Mouse (Mus musculus) kidney, adult 2 months (tissue): Measurements from ENCODE around the gene Ergic1. TPM values are rescaled to one million over a fixed set of nuclear protein-coding genes. Genes with fewer than 3 reads are reported as not detected.

Source experiments
- DNase-seq: peaks from one replicate; pipeline ENCODE4 v3.0.0; 2021
- H3K27ac ChIP-seq: fragments of 200-500 bp; 2 replicates; pipeline ENCODE4 v1.5.1; 2012; ENCODE audit warnings: low read depth, low read length, control low read depth, inconsistent platforms; ENCODE audit not compliant: insufficient read depth
- H3K27me3 ChIP-seq: fragments of 200-500 bp; replicated peaks from 2 replicates; pipeline ENCODE4 v1.6.1; 2012; ENCODE audit warnings: mild to moderate bottlenecking, moderate library complexity, low read length, inconsistent platforms; ENCODE audit not compliant: control insufficient read depth, insufficient read depth
- H3K36me3 ChIP-seq: fragments of 200-500 bp; 2 replicates; pipeline ENCODE4 v1.6.1; 2012; ENCODE audit warnings: mild to moderate bottlenecking, moderate library complexity, low read length, inconsistent platforms; ENCODE audit not compliant: control insufficient read depth, insufficient read depth
- H3K4me1 ChIP-seq: fragments of 200-500 bp; 2 replicates; pipeline ENCODE4 v1.6.1; 2011; ENCODE audit warnings: low read length; ENCODE audit not compliant: control insufficient read depth, insufficient read depth
- H3K4me3 ChIP-seq: fragments of 200-500 bp; 2 replicates; pipeline ENCODE4 v1.5.1; 2011; ENCODE audit warnings: mild to moderate bottlenecking, low read depth, low read length, control low read depth; ENCODE audit not compliant: insufficient read depth
- CTCF ChIP-seq: fragments of 200-500 bp; conservative IDR thresholded peaks from 2 replicates; pipeline ENCODE4 v1.5.1; 2011; ENCODE audit warnings: low read depth, mild to moderate bottlenecking, control low read depth, low read length, moderate library complexity, mixed read lengths; ENCODE audit not compliant: insufficient read depth, insufficient read length
- POLR2A ChIP-seq: fragments of 200-500 bp; IDR thresholded peaks from one replicate; pipeline ENCODE4 v1.6.1; 2011; ENCODE audit warnings: low read depth, low read length, control low read depth
- WGBS: fragments of 180-500 bp; shearing (Covaris S2); methylation state at CpG from one replicate; pipeline ENCODE4 v1.1.7; 2018; 5-methylcytosine and 5-hydroxymethylcytosine counted together
- polyA plus RNA-seq: library from polyadenylated mRNA; depleted of rRNA; stranded (reverse); fragments of >200 nt; gene quantifications from 2 replicates; pipeline ENCODE4 v1.2.3, GENCODE M21; 2012

Gene Ergic1
- polyA plus RNA-seq, 1 experiment = 131 TPM

DNA sequence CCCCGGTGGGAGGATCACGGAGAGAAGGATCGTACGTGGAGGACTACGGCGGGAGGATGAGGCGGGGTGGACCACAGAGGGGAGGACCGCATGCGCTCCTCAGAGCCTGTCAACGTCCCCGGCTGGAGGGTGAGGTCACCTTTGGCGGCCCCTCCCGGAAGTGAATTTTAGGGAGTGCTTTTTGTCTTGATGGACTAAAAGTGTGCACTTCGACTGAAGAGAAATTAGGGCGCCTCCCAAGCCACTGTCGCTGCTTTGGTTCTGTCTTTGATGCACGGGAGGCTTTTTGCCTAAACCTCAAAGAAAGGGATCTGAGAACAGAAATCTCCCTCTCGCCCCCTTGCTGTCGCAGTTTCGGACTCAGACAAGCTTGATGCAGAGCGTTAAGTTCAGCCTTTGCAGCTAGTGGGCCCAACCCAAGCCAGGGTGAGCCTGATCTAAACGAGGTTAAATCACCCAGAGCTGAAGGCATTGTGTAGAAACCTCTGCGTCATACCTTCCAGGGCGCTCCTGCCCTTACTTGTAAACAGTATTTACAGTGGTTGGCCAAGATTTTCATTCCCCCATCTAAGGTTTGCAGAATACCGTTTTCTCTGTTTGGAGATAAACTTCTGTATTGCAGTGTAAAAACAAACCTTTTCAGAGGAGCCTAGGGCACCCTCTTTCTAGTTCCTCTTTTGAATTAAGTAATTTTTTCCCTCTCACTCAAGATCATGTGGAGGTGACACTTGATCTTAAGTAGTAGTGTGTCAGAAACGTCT, 115.5 kb downstream of the Ergic1 start:
- Histone ChIP-seq H3K4me3 (peak overlapping the region; percentile 81), H3K4me1 (peaks cover 18% of the 10 kb centered on the region; the same call in 1 of the 2 replicates), H3K27ac (peak overlapping the region; percentile 96), H3K36me3 (no peaks in the 10 kb centered on the region), H3K27me3 (no peaks in the 10 kb centered on the region)
- WGBS = under 1% methylated on average over 26 of the region's 26 CpGs
- TF ChIP-seq POLR2A (no peak), CTCF (0 out of 2 replicates have a peak, but pooled peaks have one; percentile 9)
- DNase-seq = peak; percentile 75

DNA sequence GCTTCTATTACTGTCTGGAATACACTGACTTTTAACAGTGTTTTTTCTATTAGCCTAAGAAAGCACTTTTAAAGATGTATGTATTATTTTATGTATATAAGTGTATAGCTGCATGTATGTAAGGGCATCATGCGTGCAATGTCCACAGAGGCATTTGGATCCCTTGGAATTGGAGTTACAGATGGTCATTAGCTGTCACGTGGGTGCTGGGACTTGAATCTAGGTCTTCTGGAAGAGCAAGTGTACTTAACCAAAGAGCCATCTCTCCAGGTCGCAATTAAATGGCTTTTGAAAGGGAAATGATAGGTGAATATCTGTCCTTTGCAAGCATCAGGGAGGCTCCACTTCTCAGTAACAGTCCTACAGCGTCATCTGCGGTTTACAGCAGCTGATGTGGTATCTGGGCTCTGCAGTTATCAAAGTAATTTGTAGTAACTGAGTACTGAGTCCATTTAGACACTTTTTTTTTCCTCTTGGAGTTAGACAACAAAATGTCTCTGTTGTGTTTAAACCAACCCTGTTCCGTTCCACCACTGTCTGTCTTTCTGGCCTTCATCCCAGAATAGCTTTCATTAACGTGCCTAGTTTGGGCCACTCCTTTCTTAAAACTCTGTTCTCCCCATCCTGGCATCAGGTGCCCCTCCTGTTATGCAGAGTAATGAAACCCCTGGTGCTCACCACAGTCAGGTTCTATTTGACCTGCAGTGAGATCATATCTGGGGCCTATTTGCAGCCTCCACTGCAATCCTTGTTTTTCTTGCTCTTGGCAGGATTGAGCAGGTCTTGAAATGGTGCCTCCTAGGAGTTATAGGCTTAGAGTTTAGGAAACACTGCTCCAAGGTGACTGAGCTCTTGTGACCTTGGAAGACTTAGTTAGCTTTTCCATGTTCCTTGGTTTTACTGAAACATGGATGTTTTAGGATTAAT, 116.7 kb downstream of the Ergic1 start:
- WGBS = 54% methylated on average over 7 of the region's 7 CpGs
- Histone ChIP-seq H3K4me3 (peak overlapping the region; percentile 24; the same call in 1 of the 2 replicates), H3K27ac (peak overlapping the region; percentile 82)

DNA sequence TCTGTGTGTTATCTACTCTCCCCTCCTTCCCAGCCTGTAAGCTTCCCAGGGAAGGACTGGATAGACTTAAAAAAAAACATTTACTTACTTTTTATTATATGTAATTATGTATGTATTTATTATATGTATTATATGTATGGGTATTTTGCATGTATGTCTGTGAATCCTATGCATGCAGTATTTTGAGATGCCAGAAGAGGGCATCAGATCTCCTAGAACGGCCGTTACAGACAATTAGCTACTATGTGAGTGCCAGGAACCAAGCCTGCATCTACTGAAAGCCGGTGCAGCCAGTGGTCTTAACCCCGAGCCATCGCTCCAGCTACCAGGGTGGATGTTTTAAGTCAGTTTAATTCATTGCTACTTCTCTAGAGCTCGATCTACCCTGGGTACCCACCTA, 120.0 kb downstream of the Ergic1 start:
- Histone ChIP-seq H3K36me3 (no peaks in the 10 kb centered on the region), H3K4me1 (peaks cover 16% of the 10 kb centered on the region; the same call in 1 of the 2 replicates), H3K4me3 (no peak overlapping the region), H3K27ac (no peak overlapping the region), H3K27me3 (no peaks in the 10 kb centered on the region)
- WGBS = 91% methylated on average over 6 of the region's 6 CpGs
- TF ChIP-seq POLR2A (no peak), CTCF (no peak)
- DNase-seq = no peak

More for the DNA sequence above, 116.7 kb downstream of the Ergic1 start:
- H3K27me3 ChIP-seq = no peaks in the 10 kb centered on the region
- H3K36me3 ChIP-seq = no peaks in the 10 kb centered on the region
- peaks cover 18% of the 10 kb centered on the region; the same call in 1 of the 2 replicates for H3K4me1 ChIP-seq
- peak; percentile 71 for DNase-seq
- no peak for TF ChIP-seq POLR2A
- no peak for TF ChIP-seq CTCF

DNA sequence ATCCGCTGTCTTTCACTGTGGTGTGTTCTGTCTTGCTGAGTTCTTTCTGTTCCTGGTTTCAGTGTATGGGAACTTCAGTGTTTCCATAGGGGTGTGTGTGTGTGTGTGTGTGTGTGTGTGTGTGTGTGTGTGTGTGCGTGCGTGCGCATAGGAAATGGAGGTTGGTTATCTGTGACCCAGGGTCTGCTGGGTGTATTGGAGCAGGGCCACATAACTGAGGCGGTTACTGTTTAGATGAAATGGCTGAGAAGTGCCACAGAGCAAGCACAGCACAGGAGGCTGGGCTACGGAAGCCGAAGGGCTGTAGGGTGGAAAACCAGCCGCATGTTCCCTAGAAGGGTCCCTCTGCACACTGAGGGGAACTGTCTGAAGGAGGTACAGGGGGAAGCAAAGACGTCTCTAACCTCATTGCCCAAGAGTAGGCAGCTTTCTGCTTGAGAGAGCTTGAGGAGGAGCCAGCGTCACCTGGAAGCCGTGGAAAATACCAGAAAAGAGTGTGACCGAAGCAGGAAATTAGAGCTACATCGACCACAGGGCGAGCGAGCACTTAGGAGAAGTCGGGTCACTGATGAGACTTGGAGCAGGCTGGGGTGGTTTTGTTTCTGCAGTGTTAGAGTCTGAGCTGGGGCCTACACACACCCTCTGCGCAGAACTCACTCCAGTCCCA, 125.2 kb downstream of the Ergic1 start:
- no peak overlapping the region for H3K4me3 ChIP-seq
- no peaks in the 10 kb centered on the region for H3K27me3 ChIP-seq
- 54% methylated on average over 17 of the region's 17 CpGs for WGBS
- H3K27ac ChIP-seq = peak overlapping the region; percentile 32
- peak; percentile 51 for DNase-seq
- no peaks in the 10 kb centered on the region for H3K36me3 ChIP-seq
- H3K4me1 ChIP-seq = peaks cover 11% of the 10 kb centered on the region; the same call in 1 of the 2 replicates
- no peak for TF ChIP-seq CTCF
- TF ChIP-seq POLR2A = no peak

DNA sequence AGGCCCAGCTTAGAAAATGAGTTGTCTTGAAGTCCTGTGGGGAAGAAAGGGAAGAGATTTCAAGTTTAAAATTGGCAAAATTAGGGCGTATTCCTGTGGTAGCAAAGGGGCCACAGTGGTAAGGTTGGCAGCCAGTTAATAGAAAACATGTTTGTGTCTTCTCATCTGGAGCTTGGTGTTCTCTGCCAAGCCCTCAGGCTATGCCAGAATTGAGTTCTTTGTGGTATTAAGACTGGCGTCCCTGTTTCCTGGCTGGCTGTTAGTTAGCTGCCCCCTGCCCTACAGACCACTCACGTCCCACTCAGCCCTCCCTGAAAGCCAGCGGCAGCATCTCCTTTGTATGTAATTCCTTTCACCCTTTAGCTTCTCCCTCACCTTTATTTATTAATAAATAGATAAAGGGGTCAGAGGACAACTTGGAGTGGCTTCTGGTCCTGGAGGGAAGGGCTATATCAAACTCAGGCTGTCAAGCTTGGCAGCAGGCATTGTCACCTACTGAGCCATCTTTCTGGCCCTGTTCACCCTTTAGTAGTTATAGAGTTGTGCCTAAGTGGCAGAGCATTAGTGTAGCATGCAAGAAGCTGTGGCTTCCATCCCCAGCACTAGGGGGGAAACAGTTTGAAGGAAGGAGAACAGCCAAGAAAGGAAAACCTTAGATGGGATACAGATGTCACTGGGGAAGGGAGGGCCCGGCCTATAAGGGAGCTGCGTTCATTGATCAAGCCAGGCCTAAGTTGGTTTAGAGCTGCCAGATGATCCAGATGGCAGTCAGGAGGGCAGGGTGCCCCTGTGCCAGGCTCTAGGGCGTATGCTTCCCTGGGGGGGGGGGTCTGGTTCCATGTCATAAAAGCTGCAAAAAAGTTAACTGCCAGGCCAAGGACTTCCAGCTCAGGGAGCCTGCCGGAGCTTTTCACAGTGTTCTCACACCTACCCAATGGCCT, 127.8 kb downstream of the Ergic1 start:
- Histone ChIP-seq H3K27me3 (no peaks in the 10 kb centered on the region), H3K27ac (0 out of 2 replicates have a peak overlapping the region, but pooled peaks have one; percentile 1), H3K4me3 (no peak overlapping the region), H3K4me1 (peaks cover 19% of the 10 kb centered on the region), H3K36me3 (no peaks in the 10 kb centered on the region)
- TF ChIP-seq CTCF (no peak), POLR2A (no peak)
- WGBS = 64% methylated on average over 8 of the region's 8 CpGs
- peak; percentile 30 for DNase-seq

DNA sequence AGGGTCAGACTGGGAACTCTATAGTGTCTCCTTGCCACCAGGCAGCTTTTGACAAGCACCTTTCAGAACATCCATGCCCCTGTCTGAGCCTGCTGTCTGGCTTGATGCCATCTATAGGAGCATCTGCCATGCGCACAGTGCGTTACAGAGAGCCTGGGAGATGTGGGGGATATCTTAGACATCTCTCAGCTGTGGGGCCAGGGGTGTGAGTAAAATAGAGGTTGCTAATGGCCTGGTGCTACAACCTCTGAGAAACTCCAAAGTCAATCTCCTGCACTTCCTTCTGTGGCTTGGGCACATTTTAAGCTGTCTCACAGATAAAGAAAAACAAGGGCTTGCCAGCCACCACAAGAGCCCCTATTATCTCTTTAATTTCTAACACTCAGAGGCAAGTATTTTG, 128.5 kb downstream of the Ergic1 start:
- H3K36me3 ChIP-seq = no peaks in the 10 kb centered on the region
- H3K27me3 ChIP-seq = no peaks in the 10 kb centered on the region
- DNase-seq = no peak
- no peak overlapping the region for H3K4me3 ChIP-seq
- 91% methylated on average over 2 of the region's 2 CpGs for WGBS
- peaks cover 19% of the 10 kb centered on the region for H3K4me1 ChIP-seq
- TF ChIP-seq CTCF = no peak
- no peak for TF ChIP-seq POLR2A
- H3K27ac ChIP-seq = peak overlapping the region; percentile 63; the same call in 1 of the 2 replicates
